Mouse (Mus musculus) adrenal gland, postnatal 25 days (tissue): ENCODE measurements around the gene Tulp2. TPM values are rescaled to one million over a fixed set of nuclear protein-coding genes. Genes with fewer than 3 reads are reported as not detected.
A peak's percentile ranks its signal among the peaks of the same experiment; 100 is the strongest.
"Not testable (repeated sequence)": the region's sequence is repeated elsewhere in the genome, so short reads cannot be mapped to it uniquely, and the experiment has no call there.

ENCODE experiments used
- DNase-seq: peaks from one replicate; pipeline ENCODE4 v3.0.0; 2021; ENCODE audit warnings: mixed read lengths
- total RNA-seq: library from RNA; stranded (reverse); gene quantifications from 2 replicates; pipeline ENCODE4 v1.2.3, GENCODE M21; 2021

Tulp2 gene
- total RNA-seq, 1 experiment from 2014 or later: 0.46 TPM

DNA sequence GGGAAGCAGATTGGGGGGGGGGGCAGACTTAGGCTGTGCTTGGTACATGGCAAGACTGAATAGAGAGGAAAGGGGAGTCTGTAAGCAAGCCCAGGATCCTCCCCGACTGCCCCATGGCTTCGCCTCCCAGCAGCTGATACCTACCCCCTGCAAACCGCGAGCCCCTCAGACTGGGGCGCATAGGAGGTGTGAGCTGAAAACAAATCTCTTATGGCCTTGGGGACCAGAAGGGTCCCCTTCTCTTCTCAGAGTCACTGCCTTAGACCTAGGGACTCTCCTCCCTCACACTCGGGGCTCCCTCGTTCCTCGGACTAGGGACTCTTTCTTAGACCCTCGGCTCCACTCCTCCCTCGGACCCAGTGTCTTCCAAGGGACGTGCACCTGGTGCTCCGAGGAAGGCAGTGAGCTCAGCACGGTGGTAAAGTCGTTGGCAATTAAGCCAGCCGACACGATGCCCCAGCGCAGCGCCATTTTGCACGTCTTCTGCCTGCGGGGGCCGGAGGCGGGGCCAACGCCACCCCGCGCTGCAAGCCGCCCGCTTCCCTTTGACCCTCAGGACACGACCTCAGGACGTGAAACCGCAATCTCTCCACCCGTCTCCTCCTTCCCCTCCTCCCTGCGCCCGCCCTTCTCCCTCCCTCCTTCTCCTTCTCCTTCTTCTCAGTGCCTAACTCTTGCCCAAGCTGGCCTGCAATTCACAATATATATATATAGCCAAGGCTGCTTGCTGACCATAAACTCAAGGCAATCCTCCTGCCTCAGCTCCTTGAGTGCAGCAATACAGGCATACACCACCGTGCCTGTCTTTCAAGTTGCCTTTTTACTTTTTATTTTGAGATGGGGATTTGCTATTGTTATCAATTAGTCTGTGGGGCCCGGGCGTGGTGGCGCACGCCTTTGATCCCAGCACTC lies 6.9 kb downstream of the Tulp2 start, which contains the start of gene Dhdh:
Dhdh (minus strand) TSS at position 513 of the 912 bp plus-strand sequence.
- peak; percentile 82 for DNase-seq

- DNase-seq: no peak
These were observed 7.9 kb downstream of the Tulp2 start for GRCm38 (mm10) chr7:45489578-45489977.

GRCm38 (mm10) chr7:45490822-45491221 lies 9.1 kb downstream of the Tulp2 start:
- DNase-seq: no peak

- peak; percentile 51 for DNase-seq
These were observed 9.6 kb downstream of the Tulp2 start for GRCm38 (mm10) chr7:45491264-45491663.

DNA sequence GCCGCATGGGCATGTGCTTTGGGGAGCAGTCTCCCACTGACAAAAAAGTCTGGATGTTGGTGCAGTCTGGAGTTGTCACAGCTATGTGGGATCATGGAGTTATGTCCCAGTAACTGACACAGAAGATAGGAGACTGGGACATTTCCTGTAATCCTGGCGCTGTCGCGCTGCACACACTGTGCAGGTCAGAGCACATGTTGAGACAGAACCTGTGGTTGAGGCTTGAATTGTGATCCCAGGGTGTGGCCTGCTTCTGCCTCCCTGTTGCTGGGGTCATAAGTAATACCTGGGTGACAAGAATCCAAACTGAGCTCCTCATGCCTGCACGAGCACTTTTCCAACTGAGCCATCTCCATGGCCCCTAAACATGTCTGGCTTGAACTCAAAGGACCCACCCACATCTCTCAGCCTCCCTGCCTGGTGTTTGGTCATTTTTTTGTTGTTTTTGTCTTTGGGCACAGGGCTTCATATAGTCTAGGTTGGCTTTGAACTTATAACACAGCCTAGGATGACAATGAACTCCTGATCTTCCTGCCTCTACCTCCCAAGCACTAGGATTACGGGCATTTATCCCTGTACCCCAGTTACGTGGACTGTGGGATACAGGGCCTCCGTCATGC lies 10.7 kb downstream of the Tulp2 start:
- no peak for DNase-seq

GRCm38 (mm10) chr7:45492951-45493350 lies 11.3 kb downstream of the Tulp2 start:
- no peak for DNase-seq

- DNase-seq: no peak
These were observed 12.9 kb downstream of the Tulp2 start for GRCm38 (mm10) chr7:45494548-45494947.

DNA sequence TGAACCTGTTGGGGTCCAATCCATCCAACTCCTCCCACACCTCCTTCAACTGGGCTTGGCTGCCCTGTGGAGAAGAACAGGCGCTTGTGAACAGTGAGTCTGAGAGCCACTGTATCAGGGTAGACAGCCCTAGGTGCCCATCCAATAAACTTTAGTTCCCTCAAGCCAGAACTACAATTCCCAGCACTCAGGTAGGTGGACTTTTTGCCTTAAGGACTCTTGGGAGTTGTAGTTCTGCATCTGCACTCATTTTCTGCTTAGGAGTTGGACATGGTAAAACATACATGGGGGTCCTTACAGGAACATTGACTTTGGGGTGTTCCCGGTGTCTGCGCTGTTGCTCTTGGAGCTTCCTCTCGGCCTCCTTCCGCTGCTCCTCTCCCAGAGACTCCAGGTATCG lies 16.8 kb downstream of the Tulp2 start:
- DNase-seq: no peak

GRCm38 (mm10) chr7:45507583-45507982 lies 25.9 kb downstream of the Tulp2 start:
- DNase-seq: no peak

DNA sequence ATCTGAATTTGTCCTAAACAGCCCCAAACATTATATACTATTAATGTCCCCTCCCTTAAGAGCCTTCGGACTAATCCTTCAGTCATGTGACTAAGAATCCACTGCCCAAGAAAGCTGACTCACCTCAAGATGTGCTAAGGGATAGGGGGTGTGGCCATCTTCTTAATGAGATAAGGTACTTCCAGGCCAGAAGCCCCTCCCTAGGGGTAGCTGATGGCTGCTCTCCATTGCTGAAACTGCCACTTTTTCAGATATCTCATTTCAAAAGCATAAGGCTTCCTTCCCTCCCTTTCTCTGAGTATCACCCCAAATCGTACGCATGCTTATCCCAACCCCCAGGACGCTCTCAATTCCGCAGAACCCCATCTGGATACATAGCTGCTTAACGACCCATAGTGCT lies 26.9 kb downstream of the Tulp2 start:
- no peak for DNase-seq

DNA sequence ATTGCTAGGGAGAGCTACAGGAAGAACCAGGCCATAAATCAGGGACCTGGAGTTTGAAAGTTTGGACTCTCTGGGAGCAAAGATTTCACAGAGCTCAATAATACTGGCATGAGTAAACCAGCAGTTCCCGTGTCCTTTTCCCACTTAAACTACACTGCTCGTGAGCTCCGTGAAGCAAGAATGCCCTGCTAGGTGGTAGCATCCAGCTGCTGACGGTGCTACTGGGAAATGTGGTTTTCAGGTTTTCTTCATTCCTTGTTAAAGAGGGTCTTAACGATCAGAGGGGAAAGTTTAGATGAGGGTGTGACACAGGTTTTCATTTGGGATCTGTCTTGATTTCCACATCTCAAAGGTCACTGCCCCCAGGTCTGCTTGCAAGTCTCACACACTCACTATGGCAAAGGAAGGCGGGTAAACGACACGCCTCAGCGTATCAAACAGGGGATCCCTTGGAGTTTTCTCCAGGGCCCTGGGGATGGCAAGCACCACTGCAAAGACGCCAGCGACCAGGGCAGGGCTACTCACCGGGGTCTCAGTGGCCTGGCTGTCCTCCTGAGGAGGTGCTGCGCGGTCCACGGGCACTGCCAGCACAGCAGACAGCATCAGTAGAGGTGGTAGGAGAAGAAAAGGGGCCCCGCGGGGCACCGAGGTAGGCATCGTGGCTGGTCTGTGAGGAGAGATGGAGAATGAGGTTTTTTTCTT lies 27.7 kb downstream of the Tulp2 start:
- no peak for DNase-seq

DNA sequence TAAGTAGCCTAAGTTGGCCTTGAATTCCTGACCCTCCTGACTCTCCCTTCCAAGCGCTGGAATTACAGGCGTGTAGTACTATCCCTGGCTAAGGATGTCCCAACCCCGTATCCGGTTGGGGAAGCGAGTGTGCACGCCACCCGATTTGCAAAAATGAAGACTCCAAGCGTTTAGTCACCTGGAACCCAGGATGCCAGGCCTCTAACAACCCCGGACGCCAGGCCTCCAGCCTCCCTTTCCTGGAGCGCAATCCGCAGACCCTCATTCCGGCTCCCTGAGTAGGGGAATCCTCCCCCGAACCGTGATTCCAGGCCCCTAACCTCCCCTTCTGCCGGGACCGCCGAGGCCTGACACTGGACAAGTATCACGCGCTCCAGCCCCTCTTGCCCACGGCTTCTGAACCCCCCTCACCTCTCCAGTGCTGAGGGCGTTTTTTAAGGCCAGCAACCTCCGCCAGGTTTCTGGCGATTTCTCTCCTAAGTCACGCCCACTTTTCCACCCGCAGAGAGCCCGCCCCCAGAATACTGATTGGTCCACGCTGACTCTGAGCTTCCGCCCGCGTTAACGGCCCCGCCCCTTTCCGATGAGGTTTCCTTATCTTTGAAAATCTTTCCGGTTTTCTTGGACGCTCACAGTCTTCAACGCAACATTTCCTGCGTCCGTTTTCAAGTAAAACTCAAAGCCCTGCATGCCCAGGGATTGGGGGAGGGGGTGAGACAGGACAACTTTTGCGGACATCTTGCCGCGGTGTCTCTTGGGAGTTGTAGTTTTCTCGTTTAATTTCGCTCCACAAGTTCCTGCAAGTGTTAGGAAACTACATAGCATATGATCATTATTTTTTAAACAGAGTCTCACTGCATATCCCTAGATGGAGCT lies 28.5 kb downstream of the Tulp2 start, which contains the start of gene Nucb1:
Nucb1 (minus strand) TSS at position 495 of the 876 bp plus-strand sequence.
- DNase-seq: peak; percentile 89

DNA sequence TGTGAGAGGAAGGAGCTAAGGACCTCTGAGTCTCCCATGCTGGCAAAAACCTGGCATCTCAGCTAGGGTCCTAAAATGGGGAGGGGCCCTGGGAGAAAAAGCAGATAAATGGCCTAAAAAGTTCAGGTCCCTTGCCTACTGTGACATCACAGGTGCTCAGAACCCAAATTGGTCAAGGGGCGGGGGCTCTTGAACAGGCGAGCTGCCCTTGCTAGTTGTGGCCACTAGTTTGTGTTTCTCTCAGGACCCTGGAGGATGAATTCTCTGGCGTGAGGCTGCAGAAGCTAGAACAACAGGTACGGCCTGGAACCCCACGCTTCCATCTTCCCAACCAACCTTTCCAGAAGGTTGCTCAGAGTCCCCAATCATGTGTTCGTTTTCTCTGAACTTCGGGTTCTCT lies 32.7 kb downstream of the Tulp2 start:
- DNase-seq: no peak

GRCm38 (mm10) chr7:45515436-45515835 lies 33.8 kb downstream of the Tulp2 start:
- no peak for DNase-seq

DNA sequence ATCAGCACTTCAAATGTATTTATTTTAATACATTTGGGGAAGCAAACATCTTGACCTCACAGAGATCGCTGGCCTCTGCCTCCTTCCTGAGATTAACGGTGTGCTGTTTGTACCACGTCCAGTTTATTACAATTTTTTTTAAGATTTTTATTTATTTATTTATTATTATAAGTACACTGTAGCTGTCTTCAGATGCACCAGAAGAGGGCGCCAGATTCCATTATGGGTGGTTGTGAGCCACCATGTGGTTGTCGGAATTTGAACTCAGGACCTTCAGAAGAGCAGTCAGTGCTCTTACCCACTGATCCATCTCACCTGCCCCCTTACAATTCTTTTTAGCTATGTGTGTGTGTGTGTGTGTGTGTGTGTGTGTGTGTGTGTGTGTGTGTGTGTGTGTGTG lies 35.2 kb downstream of the Tulp2 start:
- not testable (repeated sequence) for DNase-seq

DNA sequence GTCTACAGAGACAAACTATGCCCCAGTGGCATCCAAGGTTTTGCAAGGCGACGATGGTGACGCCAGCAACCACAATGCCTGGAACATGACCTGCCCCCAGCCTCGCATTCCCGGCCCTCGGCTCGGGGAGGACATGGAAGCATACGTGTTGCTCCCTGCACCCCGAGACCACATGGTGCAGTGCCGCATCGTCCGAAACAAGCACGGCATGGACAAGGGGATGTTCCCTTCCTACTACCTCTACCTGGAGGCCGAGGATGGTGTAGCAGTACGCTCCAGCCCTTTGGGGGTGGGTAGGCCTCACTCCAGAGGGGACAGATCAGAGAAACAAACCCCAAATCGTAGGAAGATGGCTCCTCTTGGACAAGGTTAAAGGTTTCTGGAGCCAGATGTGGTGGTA lies 36.9 kb downstream of the Tulp2 start:
- DNase-seq: no peak

- no peak for DNase-seq
These were observed 37.9 kb downstream of the Tulp2 start for GRCm38 (mm10) chr7:45519345-45520120.

- DNase-seq: no peak
These were observed 38.9 kb downstream of the Tulp2 start for GRCm38 (mm10) chr7:45520605-45521004.

DNA sequence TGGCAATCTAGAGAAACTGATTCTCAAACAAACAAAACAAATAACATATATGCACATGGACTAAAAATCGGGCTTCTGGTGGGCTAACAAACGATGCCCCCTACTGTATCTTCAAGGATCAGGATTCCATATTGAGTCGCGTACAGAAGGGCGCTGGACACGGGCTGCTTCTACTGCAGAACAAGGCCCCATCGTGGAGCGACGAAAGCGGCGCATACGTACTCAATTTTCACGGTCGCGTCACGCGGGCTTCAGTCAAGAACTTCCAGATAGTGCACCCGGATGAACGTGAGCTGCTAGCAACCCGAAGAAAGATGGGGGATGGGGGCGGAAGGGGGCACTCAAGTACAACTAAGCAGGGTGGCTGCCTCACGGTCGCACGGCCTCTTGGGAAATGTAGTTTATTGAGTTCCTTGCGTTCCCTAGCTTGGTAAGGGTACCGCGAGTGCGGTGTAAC lies 40.1 kb downstream of the Tulp2 start:
- DNase-seq: peak; percentile 80

- DNase-seq: no peak
These were observed 40.6 kb downstream of the Tulp2 start for GRCm38 (mm10) chr7:45522194-45522752.
